Mouse (Mus musculus): Measurements from ENCODE around the gene Klhl31. TPM values are rescaled to one million over a fixed set of nuclear protein-coding genes. Genes with fewer than 3 reads are reported as not detected.

Klhl31 gene
- polyA plus RNA-seq, 1 experiment from 2014 or later, result 0.08 TPM

GRCm38 (mm10) chr9:77596355-77596754 lies 39.9 kb upstream of the Klhl31 start:
- H3K27me3 ChIP-seq (ENCODE audit: control insufficient read depth, insufficient read depth, low read length), result no peaks in the 10 kb centered on the region
- ATAC-seq (ENCODE audit: low FRiP score, low TSS enrichment), result no peak
- WGBS, result 29% methylated on average over 7 of the region's 7 CpGs

DNA sequence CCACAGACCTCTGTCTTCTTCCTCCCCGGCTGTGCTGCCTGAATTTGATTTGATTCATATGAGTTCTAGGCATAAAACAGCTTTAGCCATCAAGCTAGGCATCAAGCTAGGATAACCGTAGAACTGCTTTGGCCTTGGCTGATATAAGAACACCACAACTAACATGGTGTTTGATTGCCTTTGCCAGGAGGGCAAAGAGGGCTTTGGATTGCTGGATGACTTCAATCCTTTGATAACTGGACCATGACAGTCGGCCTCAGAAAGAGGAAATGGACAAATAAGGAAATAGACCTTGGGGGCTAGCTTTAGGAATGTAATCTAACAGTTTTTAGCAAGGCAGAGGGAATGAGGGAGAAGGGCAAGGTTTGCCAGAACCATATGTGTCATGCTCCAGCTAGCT lies 37.7 kb upstream of the Klhl31 start:
- no peak overlapping the region for H3K27ac ChIP-seq (replicated peaks)
- H3K4me2 ChIP-seq (replicated peaks; ENCODE audit: low read depth), result no peak overlapping the region
- DNase-seq (ENCODE audit: low spot score) (no peak), ATAC-seq (ENCODE audit: low FRiP score, low TSS enrichment) (no peak)
- 51% methylated on average over 3 of the region's 3 CpGs for whole genome bisulfite sequencing
- H3K9me3 ChIP-seq (ENCODE audit: control insufficient read depth, low read length), result no peaks in the 10 kb centered on the region
- no peak for TF ChIP-seq EP300 (optimal IDR thresholded peaks at IDR 0.05)
- no peak for TF ChIP-seq CTCF (IDR thresholded peaks at IDR 0.05; ENCODE audit: low read depth)
- H3K9ac ChIP-seq (ENCODE audit: low read length), result no peak overlapping the region
- H3K4me3 ChIP-seq (ENCODE audit: low read depth, low read length), result no peak overlapping the region
- H3K27me3 ChIP-seq (ENCODE audit: control insufficient read depth, insufficient read depth, low read length), result no peaks in the 10 kb centered on the region
- no peaks in the 10 kb centered on the region for H3K4me1 ChIP-seq (replicated peaks; ENCODE audit: control insufficient read depth, insufficient read depth)
- no peaks in the 10 kb centered on the region for H3K36me3 ChIP-seq (ENCODE audit: control insufficient read depth, insufficient read depth, low read length)

More at GRCm38 (mm10) chr9:77596355-77596754, 39.9 kb upstream of the Klhl31 start:
- Histone ChIP-seq H3K9me3 (ENCODE audit: control insufficient read depth, low read length) (no peaks in the 10 kb centered on the region), H3K27ac (replicated peaks) (no peak overlapping the region), H3K36me3 (ENCODE audit: control insufficient read depth, insufficient read depth, low read length) (no peaks in the 10 kb centered on the region), H3K4me2 (replicated peaks; ENCODE audit: low read depth) (no peak overlapping the region), H3K4me3 (ENCODE audit: low read depth, low read length) (no peak overlapping the region), H3K9ac (ENCODE audit: low read length) (no peak overlapping the region), H3K4me1 (replicated peaks; ENCODE audit: control insufficient read depth, insufficient read depth) (no peaks in the 10 kb centered on the region)
- TF ChIP-seq EP300 (optimal IDR thresholded peaks at IDR 0.05) (no peak), CTCF (IDR thresholded peaks at IDR 0.05; ENCODE audit: low read depth) (peak; percentile 100)
- peak; percentile 83 for DNase-seq (ENCODE audit: low spot score)

DNA sequence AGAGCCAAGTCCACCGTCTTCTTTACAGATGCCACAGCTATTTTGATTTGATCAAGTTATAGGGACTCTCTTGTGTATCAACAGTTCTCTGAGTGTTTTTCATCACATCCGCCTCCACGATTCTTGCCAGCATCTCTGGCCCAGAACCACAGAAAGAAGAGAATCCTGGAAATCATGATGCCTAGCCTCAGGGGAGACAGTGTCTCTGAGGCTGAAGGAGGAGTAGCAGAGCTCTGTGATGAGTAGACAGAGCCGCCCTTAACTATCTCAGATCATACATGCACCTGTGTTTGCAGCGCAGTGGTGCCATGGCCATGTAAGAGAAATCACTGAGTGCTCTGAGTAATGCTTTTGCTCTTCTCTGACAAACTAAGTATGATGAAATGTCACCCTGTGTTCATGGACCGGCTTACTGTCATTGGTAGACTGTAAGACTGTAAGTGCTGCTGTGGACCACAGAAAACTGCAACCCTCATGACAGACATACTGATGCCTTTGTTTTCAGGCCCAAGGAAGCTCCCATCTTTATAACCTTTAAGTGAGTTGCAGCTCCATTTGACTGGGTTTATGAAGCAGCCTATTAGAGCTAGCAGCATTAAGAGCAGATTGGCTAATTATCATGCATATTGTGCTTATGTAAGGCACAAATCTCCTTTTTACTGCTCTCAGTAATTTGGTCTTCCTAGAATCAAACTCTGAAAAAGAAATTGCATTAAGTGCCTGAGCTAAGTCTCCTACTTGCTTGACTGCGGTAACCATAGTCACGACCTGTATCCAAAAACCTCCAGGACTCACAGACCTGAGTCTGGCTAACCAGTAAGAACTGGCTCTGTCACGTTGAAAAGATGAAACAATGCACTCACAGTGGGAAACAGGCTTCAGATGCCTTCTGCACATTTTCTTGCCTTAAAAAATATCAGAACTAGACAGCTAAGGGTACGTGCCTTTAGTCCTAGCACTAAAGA lies 33.7 kb upstream of the Klhl31 start:
- Histone ChIP-seq H3K27ac (replicated peaks) (no peak overlapping the region), H3K9ac (ENCODE audit: low read length) (no peak overlapping the region), H3K4me2 (replicated peaks; ENCODE audit: low read depth) (no peak overlapping the region), H3K9me3 (ENCODE audit: control insufficient read depth, low read length) (no peaks in the 10 kb centered on the region), H3K4me3 (ENCODE audit: low read depth, low read length) (no peak overlapping the region), H3K27me3 (ENCODE audit: control insufficient read depth, insufficient read depth, low read length) (no peaks in the 10 kb centered on the region), H3K36me3 (ENCODE audit: control insufficient read depth, insufficient read depth, low read length) (no peaks in the 10 kb centered on the region), H3K4me1 (replicated peaks; ENCODE audit: control insufficient read depth, insufficient read depth) (no peaks in the 10 kb centered on the region)
- no peak for TF ChIP-seq EP300 (optimal IDR thresholded peaks at IDR 0.05)
- no peak for TF ChIP-seq CTCF (IDR thresholded peaks at IDR 0.05; ENCODE audit: low read depth)
- WGBS, result 83% methylated on average over 10 of the region's 10 CpGs
- ATAC-seq (ENCODE audit: low FRiP score, low TSS enrichment) (no peak), DNase-seq (ENCODE audit: low spot score) (no peak)

- 61% methylated on average over 1 of the region's 1 CpGs for WGBS
- Histone ChIP-seq H3K4me2 (replicated peaks; ENCODE audit: low read depth) (no peak overlapping the region), H3K4me3 (ENCODE audit: low read depth, low read length) (no peak overlapping the region), H3K4me1 (replicated peaks; ENCODE audit: control insufficient read depth, insufficient read depth) (no peaks in the 10 kb centered on the region), H3K36me3 (ENCODE audit: control insufficient read depth, insufficient read depth, low read length) (no peaks in the 10 kb centered on the region), H3K27ac (replicated peaks) (no peak overlapping the region), H3K9me3 (ENCODE audit: control insufficient read depth, low read length) (no peaks in the 10 kb centered on the region), H3K27me3 (ENCODE audit: control insufficient read depth, insufficient read depth, low read length) (no peaks in the 10 kb centered on the region), H3K9ac (ENCODE audit: low read length) (no peak overlapping the region)
- TF ChIP-seq EP300 (optimal IDR thresholded peaks at IDR 0.05) (no peak), CTCF (IDR thresholded peaks at IDR 0.05; ENCODE audit: low read depth) (no peak)
- no peak for DNase-seq (ENCODE audit: low spot score)
- no peak for ATAC-seq (ENCODE audit: low FRiP score, low TSS enrichment)
These were observed 32.3 kb upstream of the Klhl31 start for GRCm38 (mm10) chr9:77603965-77604509.

GRCm38 (mm10) chr9:77607295-77607694 lies 29.0 kb upstream of the Klhl31 start:
- ATAC-seq (ENCODE audit: low FRiP score, low TSS enrichment) (no peak), DNase-seq (ENCODE audit: low spot score) (no peak)
- H3K27ac ChIP-seq (replicated peaks), result no peak overlapping the region
- H3K36me3 ChIP-seq (ENCODE audit: control insufficient read depth, insufficient read depth, low read length), result no peaks in the 10 kb centered on the region
- H3K4me2 ChIP-seq (replicated peaks; ENCODE audit: low read depth), result no peak overlapping the region
- H3K4me1 ChIP-seq (replicated peaks; ENCODE audit: control insufficient read depth, insufficient read depth), result no peaks in the 10 kb centered on the region
- WGBS, result 78% methylated on average over 6 of the region's 6 CpGs
- H3K4me3 ChIP-seq (ENCODE audit: low read depth, low read length), result no peak overlapping the region
- H3K9ac ChIP-seq (ENCODE audit: low read length), result no peak overlapping the region
- H3K9me3 ChIP-seq (ENCODE audit: control insufficient read depth, low read length), result no peaks in the 10 kb centered on the region
- no peak for TF ChIP-seq CTCF (IDR thresholded peaks at IDR 0.05; ENCODE audit: low read depth)
- no peak for TF ChIP-seq EP300 (optimal IDR thresholded peaks at IDR 0.05)
- H3K27me3 ChIP-seq (ENCODE audit: control insufficient read depth, insufficient read depth, low read length), result no peaks in the 10 kb centered on the region

- H3K9ac ChIP-seq (ENCODE audit: low read length), result no peak overlapping the region
- H3K4me3 ChIP-seq (ENCODE audit: low read depth, low read length), result no peak overlapping the region
- no peak overlapping the region for H3K27ac ChIP-seq (replicated peaks)
- H3K4me2 ChIP-seq (replicated peaks; ENCODE audit: low read depth), result no peak overlapping the region
- no peak for ATAC-seq (ENCODE audit: low FRiP score, low TSS enrichment)
- WGBS, result 36% methylated on average over 5 of the region's 7 CpGs
- TF ChIP-seq EP300 (optimal IDR thresholded peaks at IDR 0.05) (no peak), CTCF (IDR thresholded peaks at IDR 0.05; ENCODE audit: low read depth) (peak; percentile 76)
- no peaks in the 10 kb centered on the region for H3K9me3 ChIP-seq (ENCODE audit: control insufficient read depth, low read length)
- no peaks in the 10 kb centered on the region for H3K36me3 ChIP-seq (ENCODE audit: control insufficient read depth, insufficient read depth, low read length)
- H3K4me1 ChIP-seq (replicated peaks; ENCODE audit: control insufficient read depth, insufficient read depth), result no peaks in the 10 kb centered on the region
- peak; percentile 40 for DNase-seq (ENCODE audit: low spot score)
- no peaks in the 10 kb centered on the region for H3K27me3 ChIP-seq (ENCODE audit: control insufficient read depth, insufficient read depth, low read length)
These were observed 28.5 kb upstream of the Klhl31 start for GRCm38 (mm10) chr9:77607840-77608239.
